Mouse (Mus musculus) stomach, postnatal 0 days (tissue): ENCODE data around the gene Msn.

Experiments used
- CTCF ChIP-seq: IDR thresholded peaks from 2 replicates; pipeline ENCODE4 v1.5.1; 2016; ENCODE audit warnings: antibody characterized with exemption, low read depth, mild to moderate bottlenecking, moderate library complexity
- EP300 ChIP-seq: optimal IDR thresholded peaks from 2 replicates; pipeline ENCODE3; 2016; ENCODE audit warnings: antibody characterized with exemption

DNA sequence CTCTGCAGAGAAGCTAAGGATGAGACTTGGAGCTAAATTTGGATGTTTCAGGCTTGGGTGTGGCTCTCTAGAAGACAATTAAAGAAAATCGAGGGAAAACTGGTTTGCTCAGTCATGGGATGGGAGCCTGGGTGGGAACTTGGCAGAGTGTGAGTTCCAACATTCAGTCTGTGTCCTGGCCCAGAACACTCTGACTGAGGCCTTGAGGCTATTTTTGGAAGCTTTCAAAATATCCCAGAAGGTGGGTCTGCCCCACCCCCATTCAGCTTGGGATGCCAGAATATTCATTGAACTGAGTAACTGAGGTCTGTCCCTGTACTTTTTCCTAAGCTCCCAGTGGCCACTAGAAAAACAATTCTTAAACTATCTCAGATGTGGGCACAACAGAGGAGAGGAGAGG lies 43.0 kb upstream of the Msn start:
- TF ChIP-seq CTCF (no peak), EP300 (no peak)
